Mouse (Mus musculus): ENCODE measurements around the gene Prkaa2. TPM values are rescaled to one million over a fixed set of nuclear protein-coding genes. Genes with fewer than 3 reads are reported as not detected.

Gene Prkaa2
- total and polyA plus RNA-seq, 3 experiments = 21.6 to 84.3 (median 76.5) TPM

GRCm38 (mm10) chr4:105156955-105157275 lies 47.2 kb upstream of the Prkaa2 start:
- TF ChIP-seq CTCF (IDR thresholded peaks at IDR 0.05) (peak; percentile 85), EP300 (IDR thresholded peaks at IDR 0.05; ENCODE audit: insufficient read depth, low read depth, low read length) (no peak), POLR2A (IDR thresholded peaks at IDR 0.05; ENCODE audit: insufficient read depth, low read depth, low read length) (no peak)
- Histone ChIP-seq H3K27me3 (ENCODE audit: control insufficient read depth, insufficient read depth, low read length) (no peaks in the 10 kb centered on the region), H3K4me1 (ENCODE audit: control insufficient read depth, insufficient read depth, low read length) (peaks cover 5% of the 10 kb centered on the region), H3K79me2 (replicated peaks; ENCODE audit: control insufficient read depth, insufficient read depth, low read length) (peaks cover 7% of the 10 kb centered on the region), H3K36me3 (ENCODE audit: control insufficient read depth, insufficient read depth, low read length) (peaks cover 20% of the 10 kb centered on the region), H3K27ac (peak overlapping the region; percentile 95), H3K9ac (ENCODE audit: low read depth, low read length) (no peak overlapping the region), H3K4me3 (peak overlapping the region; percentile 99)
- 2% methylated on average over 4 of the region's 4 CpGs for WGBS
- DNase-seq = no peak
- intact Hi-C loops (cut with DNase I) = loop anchor here (1.0 to 10.0 kb wide), 7 partner anchors 105 to 898 kb away; no protein-coding TSS in a partner anchor

- Histone ChIP-seq H3K36me3 (ENCODE audit: control insufficient read depth, insufficient read depth, low read length) (peaks cover 13% of the 10 kb centered on the region), H3K27me3 (ENCODE audit: control insufficient read depth, insufficient read depth, low read length) (no peaks in the 10 kb centered on the region), H3K79me2 (replicated peaks; ENCODE audit: control insufficient read depth, insufficient read depth, low read length) (peaks cover 3% of the 10 kb centered on the region), H3K9ac (ENCODE audit: low read depth, low read length) (no peak overlapping the region), H3K4me1 (ENCODE audit: control insufficient read depth, insufficient read depth, low read length) (peaks cover 2% of the 10 kb centered on the region; the same call in 1 of the 2 replicates), H3K4me3 (no peak overlapping the region), H3K27ac (no peak overlapping the region)
- TF ChIP-seq POLR2A (IDR thresholded peaks at IDR 0.05; ENCODE audit: insufficient read depth, low read depth, low read length) (no peak), EP300 (IDR thresholded peaks at IDR 0.05; ENCODE audit: insufficient read depth, low read depth, low read length) (no peak), CTCF (IDR thresholded peaks at IDR 0.05) (no peak)
- DNase-seq = no peak
- intact Hi-C loops (cut with DNase I) = loop anchor here (2.0 to 10.0 kb wide), 6 partner anchors 246 to 899 kb away; no protein-coding TSS in a partner anchor
- WGBS = 77% methylated on average over 7 of the region's 7 CpGs
Observed at GRCm38 (mm10) chr4:105156281-105156680, 46.6 kb upstream of the Prkaa2 start.

- Histone ChIP-seq H3K4me3 (no peak overlapping the region), H3K79me2 (replicated peaks; ENCODE audit: control insufficient read depth, insufficient read depth, low read length) (no peaks in the 10 kb centered on the region), H3K9ac (ENCODE audit: low read depth, low read length) (no peak overlapping the region), H3K36me3 (ENCODE audit: control insufficient read depth, insufficient read depth, low read length) (peaks cover 4% of the 10 kb centered on the region; the same call in 1 of the 2 replicates), H3K4me1 (ENCODE audit: control insufficient read depth, insufficient read depth, low read length) (no peaks in the 10 kb centered on the region; the same call in 1 of the 2 replicates), H3K27ac (no peak overlapping the region), H3K27me3 (ENCODE audit: control insufficient read depth, insufficient read depth, low read length) (no peaks in the 10 kb centered on the region)
- DNase-seq = no peak
- intact Hi-C loops (cut with DNase I) = loop anchor here (1.0 to 10.0 kb wide), 6 partner anchors 482 to 1224 kb away; no protein-coding TSS in a partner anchor
- TF ChIP-seq EP300 (IDR thresholded peaks at IDR 0.05; ENCODE audit: insufficient read depth, low read depth, low read length) (no peak), POLR2A (IDR thresholded peaks at IDR 0.05; ENCODE audit: insufficient read depth, low read depth, low read length) (no peak), CTCF (IDR thresholded peaks at IDR 0.05) (no peak)
- WGBS = 87% methylated on average over 3 of the region's 3 CpGs
Observed at GRCm38 (mm10) chr4:105153227-105153626, 43.5 kb upstream of the Prkaa2 start.

GRCm38 (mm10) chr4:105151911-105152690 lies 42.4 kb upstream of the Prkaa2 start:
- intact Hi-C loops (cut with DNase I) = loop anchor here (2.0 to 10.0 kb wide), 6 partner anchors 483 to 1225 kb away; no protein-coding TSS in a partner anchor
- no peak overlapping the region for H3K4me3 ChIP-seq
- no peak overlapping the region for H3K27ac ChIP-seq
- DNase-seq = peak; percentile 73 to 78
- no peaks in the 10 kb centered on the region; the same call in 1 of the 2 replicates for H3K4me1 ChIP-seq (ENCODE audit: control insufficient read depth, insufficient read depth, low read length)
- H3K27me3 ChIP-seq (ENCODE audit: control insufficient read depth, insufficient read depth, low read length) = no peaks in the 10 kb centered on the region
- no peaks in the 10 kb centered on the region for H3K79me2 ChIP-seq (replicated peaks; ENCODE audit: control insufficient read depth, insufficient read depth, low read length)
- whole genome bisulfite sequencing = 46% methylated on average over 14 of the region's 14 CpGs
- peaks cover 4% of the 10 kb centered on the region; the same call in 1 of the 2 replicates for H3K36me3 ChIP-seq (ENCODE audit: control insufficient read depth, insufficient read depth, low read length)
- peak; percentile 93 for TF ChIP-seq EP300 (IDR thresholded peaks at IDR 0.05; ENCODE audit: insufficient read depth, low read depth, low read length)
- peak; percentile 88 for TF ChIP-seq CTCF (IDR thresholded peaks at IDR 0.05)
- TF ChIP-seq POLR2A (IDR thresholded peaks at IDR 0.05; ENCODE audit: insufficient read depth, low read depth, low read length) = no peak
- H3K9ac ChIP-seq (ENCODE audit: low read depth, low read length) = no peak overlapping the region; the same call in 1 of the 2 replicates

- TF ChIP-seq EP300 (IDR thresholded peaks at IDR 0.05; ENCODE audit: insufficient read depth, low read depth, low read length) = no peak
- TF ChIP-seq POLR2A (IDR thresholded peaks at IDR 0.05; ENCODE audit: insufficient read depth, low read depth, low read length) = no peak
- no peak for TF ChIP-seq CTCF (IDR thresholded peaks at IDR 0.05)
- H3K27me3 ChIP-seq (ENCODE audit: control insufficient read depth, insufficient read depth, low read length) = no peaks in the 10 kb centered on the region
- WGBS = 54% methylated on average over 7 of the region's 7 CpGs
Observed at GRCm38 (mm10) chr4:105149492-105149891, 39.8 kb upstream of the Prkaa2 start.

More at GRCm38 (mm10) chr4:105149492-105149891, 39.8 kb upstream of the Prkaa2 start:
- no peak for DNase-seq
- no peaks in the 10 kb centered on the region; the same call in 1 of the 2 replicates for H3K4me1 ChIP-seq (ENCODE audit: control insufficient read depth, insufficient read depth, low read length)
- no peaks in the 10 kb centered on the region for H3K79me2 ChIP-seq (replicated peaks; ENCODE audit: control insufficient read depth, insufficient read depth, low read length)
- H3K9ac ChIP-seq (ENCODE audit: low read depth, low read length) = no peak overlapping the region
- H3K36me3 ChIP-seq (ENCODE audit: control insufficient read depth, insufficient read depth, low read length) = peaks cover 4% of the 10 kb centered on the region; the same call in 1 of the 2 replicates
- H3K27ac ChIP-seq = peak overlapping the region; percentile 38; the same call in 1 of the 2 replicates
- no peak overlapping the region; the same call in 1 of the 2 replicates for H3K4me3 ChIP-seq
- intact Hi-C loops (cut with DNase I) = no loop called here

Data from heart, adult 2 months (tissue).